Mouse (Mus musculus) neural tube, embryonic 10.5 days (tissue): ENCODE results near the gene Slc6a21.
"Not testable (repeated sequence)": the region's sequence is repeated elsewhere in the genome, so short reads cannot be mapped to it uniquely, and the experiment has no call there.

Source experiments
- DNase-seq: peaks from one replicate; pipeline ENCODE4 v3.0.0-alpha.2; 2017; ENCODE audit warnings: low spot score; ENCODE audit errors: extremely low spot score

The Slc6a21 gene

GRCm38 (mm10) chr7:45255822-45256221 is 21.5 kb upstream of the Slc6a21 start:
- not testable (repeated sequence) for DNase-seq

DNA sequence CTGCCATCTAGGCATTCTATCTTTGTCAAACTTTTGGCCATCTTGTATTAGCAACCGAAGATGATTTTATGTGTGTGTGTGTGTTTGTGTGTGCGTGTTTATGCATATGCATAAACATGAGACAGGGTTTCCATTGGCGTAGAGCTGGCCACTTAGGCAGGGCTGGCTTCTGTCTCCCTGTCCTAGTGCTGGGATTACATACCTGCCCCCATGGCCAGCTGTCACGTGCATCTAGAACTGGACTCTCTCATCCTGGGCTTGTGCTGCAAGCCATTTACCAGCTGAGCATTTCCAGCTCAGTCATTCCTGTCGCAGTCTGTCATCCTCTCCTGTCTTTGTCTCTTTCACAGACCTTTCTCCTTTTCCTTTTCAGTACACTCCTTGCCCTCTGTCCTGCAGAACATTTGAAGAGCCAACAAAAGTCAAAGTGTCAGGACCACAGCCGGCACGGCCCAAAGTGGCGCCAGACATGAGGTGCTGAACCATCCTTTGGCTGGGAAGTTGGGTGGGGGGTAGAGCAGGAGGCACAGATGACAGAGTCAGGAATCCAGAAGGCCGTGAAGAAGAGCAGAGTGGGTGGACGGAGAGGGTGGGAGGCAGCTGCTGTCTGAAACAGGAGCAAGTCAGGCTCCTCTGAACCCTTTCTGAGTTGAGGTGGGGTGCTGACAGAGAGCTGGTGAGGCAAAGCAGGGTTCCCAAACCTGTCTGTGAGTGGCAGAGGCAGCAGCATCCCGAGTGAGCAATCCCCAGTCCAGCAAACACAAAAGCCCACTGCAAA is 20.1 kb upstream of the Slc6a21 start:
- no peak for DNase-seq

DNA sequence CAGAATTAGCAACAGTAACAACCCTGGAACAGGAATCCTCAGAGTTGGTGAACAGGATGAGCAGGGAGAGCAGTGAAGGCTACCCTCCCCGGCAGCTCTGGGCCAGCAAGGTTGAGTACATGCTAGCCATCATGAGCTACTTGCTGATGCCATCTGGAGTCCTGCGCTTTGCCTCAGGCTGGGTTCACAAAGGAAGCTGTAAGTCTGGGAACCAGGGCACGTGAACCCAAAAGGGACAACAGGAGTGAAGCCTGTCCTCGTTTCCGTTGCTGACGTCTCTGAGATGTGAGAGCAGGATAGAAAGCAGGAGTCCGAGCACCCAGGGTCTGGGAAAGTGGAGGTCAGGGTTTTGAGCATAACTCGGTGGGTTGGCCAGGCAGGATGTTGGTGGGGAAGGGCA is 18.0 kb upstream of the Slc6a21 start:
- DNase-seq: no peak

DNA sequence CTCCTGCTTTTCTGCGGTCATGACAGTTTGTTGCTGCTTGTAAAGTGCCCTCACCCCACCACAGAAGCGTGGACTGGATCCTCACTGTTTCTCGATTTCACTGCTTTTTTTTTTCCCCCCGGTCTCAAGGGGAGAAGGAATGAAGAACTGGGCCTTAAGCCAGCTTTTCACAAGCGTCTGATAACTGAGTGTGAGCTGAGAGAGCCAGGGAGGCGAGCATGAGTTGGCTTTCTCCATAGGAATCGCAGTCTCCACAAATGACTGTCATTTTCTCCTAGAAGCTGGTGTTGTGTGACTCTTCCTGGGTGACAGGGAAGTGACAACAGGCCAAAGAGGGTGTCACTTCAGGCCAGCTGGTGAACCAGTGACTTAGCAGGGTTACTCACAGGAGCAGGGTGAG is 15.0 kb upstream of the Slc6a21 start:
- DNase-seq: no peak

GRCm38 (mm10) chr7:45263006-45263607 is 14.2 kb upstream of the Slc6a21 start:
- DNase-seq: no peak

DNA sequence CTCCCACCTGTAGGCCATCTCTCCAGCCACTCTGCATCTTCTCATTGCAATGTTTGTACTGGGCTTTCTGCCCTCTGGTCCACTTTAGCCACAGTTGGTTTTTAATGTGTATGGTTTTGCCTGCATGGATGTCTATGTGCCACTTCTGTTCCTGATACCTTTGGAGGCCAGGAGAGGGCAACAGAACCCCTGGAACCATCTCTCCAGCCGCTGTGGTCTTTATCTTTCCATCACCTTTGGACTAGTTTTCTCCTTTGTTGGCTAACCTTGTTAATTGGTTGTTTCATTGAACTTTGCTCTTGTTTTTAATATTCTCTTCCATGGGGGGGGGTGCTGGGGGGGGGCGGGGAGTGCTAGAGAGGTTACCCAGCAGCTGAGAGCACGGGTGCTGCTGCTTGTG is 13.0 kb upstream of the Slc6a21 start:
- DNase-seq: no peak

- DNase-seq: no peak
Observed at GRCm38 (mm10) chr7:45265518-45265917, 11.8 kb upstream of the Slc6a21 start.

DNA sequence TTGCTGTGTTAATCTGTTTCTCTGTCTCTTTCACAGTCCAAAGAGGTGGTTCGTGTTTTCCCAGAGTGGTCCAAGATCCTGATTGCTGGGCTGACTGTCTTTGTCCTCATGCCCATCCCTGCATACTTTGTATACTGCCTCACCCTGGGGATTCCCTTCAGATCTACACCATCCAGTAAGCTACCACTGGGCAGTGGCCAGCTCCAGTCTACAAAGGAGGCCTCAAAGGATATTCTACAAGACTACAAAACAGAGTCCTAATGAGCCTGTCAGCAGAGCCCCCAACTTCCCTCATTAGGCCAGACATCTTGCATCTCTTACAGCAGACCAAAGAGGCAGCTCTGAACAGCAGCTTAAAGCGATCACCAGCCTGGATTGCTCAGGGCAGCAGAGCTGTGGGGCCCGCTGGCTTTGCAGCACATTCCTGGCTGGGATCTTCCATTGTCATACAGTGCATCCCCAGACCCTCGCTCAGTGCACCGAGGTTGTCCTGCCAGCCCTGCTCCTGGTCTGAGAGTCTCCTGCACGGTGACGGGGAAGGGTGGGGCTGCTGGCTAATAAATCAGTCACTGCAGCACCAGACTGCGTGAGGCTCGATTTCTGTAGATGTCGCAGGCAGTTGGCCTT is 4.4 kb upstream of the Slc6a21 start:
- DNase-seq: no peak

GRCm38 (mm10) chr7:45273672-45274071 is 3.6 kb upstream of the Slc6a21 start:
- no peak for DNase-seq

DNA sequence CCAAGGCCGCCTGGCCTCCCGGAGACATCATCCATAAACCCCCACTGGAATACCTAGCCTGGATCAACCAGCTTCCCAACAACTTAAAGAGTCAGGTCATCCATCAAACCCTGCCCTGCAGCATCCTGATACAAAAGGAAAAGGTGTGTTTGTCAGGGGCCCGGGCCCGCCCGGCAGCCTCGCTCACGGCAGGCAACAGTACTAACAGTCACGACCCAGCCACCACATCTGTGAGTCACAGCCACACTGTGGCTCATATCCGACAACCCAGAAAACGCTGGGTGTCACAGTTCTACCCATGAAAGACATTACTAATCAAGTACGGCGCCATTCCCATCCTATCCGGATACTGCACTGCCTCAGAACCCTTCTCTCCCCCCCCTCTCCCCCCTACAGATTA is 9.2 kb downstream of the Slc6a21 start:
- no peak for DNase-seq

- no peak for DNase-seq
Observed at GRCm38 (mm10) chr7:45296626-45297025, 19.3 kb downstream of the Slc6a21 start.

GRCm38 (mm10) chr7:45297563-45297962 is 20.2 kb downstream of the Slc6a21 start:
- DNase-seq: no peak

GRCm38 (mm10) chr7:45299752-45300151 is 22.4 kb downstream of the Slc6a21 start:
- DNase-seq: peak; percentile 49

- peak; percentile 50 for DNase-seq
Observed at GRCm38 (mm10) chr7:45300270-45300669, 23.0 kb downstream of the Slc6a21 start.

DNA sequence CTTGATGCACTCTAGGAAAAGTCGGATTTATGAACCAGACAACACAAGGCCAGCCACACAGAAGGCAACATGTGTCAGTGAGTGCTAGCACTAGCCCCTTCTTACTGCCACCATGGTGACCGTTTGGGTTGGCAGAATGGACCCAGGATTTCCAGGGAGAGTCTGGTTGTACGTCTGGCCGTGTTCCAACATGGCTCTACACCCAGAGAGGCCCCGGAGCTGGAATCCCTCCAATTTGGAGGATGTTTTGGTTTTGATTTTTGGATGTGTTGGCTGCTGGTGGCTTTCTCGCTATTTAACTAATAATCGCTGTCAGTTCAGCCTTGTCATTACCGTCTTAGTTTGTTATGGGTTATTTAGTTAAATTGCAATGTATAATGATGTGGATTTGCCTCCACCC is 25.3 kb downstream of the Slc6a21 start:
- no peak for DNase-seq

GRCm38 (mm10) chr7:45304869-45305268 is 27.6 kb downstream of the Slc6a21 start:
- DNase-seq: peak; percentile 15

- DNase-seq: peak; percentile 82
Observed at GRCm38 (mm10) chr7:45305275-45305674, 28.0 kb downstream of the Slc6a21 start.

DNA sequence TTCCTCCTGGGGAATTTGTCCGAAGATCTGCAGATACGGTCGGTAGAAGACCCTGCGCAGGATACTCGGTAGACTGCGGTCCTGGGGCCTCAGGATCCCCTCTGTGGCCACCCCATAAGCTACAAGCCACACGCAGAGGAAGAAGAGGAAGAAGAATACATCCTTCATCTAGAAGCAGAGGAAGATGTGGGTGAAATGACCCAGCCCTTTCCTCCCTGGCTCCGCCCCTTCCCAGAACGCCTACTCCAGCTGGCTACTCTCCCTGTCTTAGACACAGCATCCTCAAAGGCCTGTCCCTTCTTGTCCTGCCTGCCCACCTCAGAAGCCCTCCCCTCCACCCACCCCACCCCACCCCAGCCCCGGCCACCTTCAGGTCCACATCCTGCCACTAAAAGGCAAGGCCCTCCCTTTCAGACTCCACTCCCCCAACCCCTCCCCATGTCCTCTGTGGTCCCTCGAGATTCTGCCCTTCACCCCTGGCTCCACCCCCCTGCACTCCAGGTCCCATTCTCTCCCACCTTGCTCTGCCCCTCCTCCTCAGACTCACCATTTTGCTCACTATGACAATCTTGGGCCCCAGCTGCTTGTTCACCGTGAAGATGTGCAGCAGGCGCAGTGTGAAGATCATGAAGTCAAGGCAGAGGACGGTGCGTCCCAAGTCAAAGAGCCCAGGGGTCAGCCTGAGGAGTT is 31.4 kb downstream of the Slc6a21 start:
- DNase-seq: no peak

- peak; percentile 56 for DNase-seq
Observed at GRCm38 (mm10) chr7:45309455-45309854, 32.1 kb downstream of the Slc6a21 start.

DNA sequence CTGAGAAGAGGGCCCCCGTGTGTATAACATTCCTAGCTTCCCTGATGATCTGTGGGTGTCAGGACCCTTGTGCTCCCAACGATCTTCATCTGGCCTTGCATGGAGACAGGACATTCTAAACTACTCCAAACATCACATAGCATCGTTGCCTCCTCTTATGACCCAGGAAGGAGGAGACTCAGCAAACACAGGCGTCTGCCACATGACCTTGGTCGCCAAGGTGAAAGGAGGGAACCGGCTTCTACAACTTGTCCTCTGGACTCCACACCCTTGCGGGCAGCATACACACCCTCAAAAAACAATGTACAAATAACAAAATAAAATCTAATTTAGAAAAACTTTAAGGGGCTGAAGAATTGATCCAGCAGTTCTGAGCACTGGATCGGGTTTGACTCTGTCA is 34.7 kb downstream of the Slc6a21 start:
- no peak for DNase-seq

- DNase-seq: no peak
Observed at GRCm38 (mm10) chr7:45312686-45313453, 35.6 kb downstream of the Slc6a21 start.
